Mouse (Mus musculus) heart, postnatal 4 days (tissue): ENCODE results near the gene Abhd6. TPM values are rescaled to one million over a fixed set of nuclear protein-coding genes. Genes with fewer than 3 reads are reported as not detected.
A peak's percentile ranks its signal among the peaks of the same experiment; 100 is the strongest.

Experiments
- DNase-seq: peaks from one replicate; pipeline ENCODE4 v3.0.0; 2021
- total RNA-seq, 2 experiments: library from RNA; stranded (reverse); gene quantifications; 2 replicates each; pipeline ENCODE4 v1.2.3; 2021

Abhd6 gene
- 1 to 10 TPM; 5.1 to 5.8 TPM for total RNA-seq

DNA sequence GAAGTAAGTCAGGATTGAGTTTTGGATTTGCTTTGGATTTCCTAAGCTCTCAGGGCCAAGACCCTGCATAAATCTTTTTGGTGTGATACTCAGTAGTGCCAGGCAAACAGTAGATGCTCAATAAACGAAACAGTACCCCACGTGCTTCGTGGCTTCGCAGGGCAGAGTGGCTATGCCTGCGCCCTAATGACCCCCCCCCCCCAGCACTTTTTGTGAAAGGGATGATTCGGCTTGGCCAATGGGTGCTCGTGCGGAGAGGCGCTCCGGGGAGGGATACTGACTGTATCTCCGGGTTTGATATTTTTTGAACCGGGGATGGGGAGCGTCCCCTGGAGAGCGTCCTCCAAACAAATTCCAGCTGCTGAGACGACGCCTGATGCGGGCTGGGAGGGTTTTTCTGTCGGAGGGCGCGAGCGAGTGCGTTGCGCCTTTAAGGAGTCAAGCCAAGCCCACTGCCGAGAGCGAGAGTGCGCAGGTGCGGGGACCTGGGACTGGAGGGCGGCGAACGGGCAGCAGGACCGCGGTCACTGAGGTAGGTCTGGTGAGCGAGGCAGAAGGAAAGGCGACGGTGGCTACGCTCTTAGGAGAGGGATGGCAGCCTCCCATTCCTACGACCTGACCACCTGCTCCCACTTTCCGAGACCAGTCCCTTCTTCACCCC, at the start of gene Abhd6:
Gene Abhd6 (plus strand): TSS at position 471 of the 661 bp plus-strand sequence.
- DNase-seq = peak; percentile 88

- peak; percentile 25 for DNase-seq
Measured at GRCm38 (mm10) chr14:7954071-7954471, 48.6 kb upstream of the Abhd6 start.

DNA sequence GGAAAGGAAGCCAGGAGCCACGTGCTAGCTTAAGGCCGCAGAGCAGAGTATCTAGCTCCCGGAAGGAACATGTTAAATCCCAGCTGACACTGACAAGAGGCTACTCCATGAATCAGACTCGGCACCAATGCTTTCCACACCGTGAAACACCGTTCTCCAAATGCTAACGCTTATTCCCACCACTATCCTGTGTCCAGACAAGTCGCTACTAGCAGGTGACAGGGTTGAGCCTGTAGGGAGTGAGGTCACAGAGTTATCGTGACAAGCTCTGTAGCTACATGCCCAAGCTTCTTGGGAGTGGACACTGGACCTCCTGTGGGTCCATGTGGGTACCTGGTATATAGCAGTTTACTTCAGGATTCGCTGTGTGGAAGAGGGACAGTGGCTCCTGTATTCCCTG, 46.3 kb upstream of the Abhd6 start:
- no peak for DNase-seq

DNA sequence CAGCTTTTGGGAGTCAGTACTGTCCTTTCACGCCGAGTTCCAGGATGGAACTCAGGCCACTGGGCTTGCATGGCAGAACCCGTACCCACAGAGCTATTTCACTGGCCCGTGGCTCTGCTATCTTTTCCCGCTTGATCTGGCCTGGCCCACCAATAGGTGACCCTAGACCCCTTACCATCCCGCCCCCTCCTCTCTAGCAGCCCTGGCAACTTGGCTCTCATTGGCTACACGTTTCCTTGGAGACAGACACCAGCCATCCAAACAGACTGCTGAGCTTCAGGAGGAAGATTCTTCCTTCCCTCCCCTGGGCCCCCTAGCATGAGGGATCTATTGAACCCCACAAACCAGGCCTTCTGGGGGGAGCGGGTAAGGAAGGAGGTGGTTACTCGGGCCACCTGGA, 45.7 kb upstream of the Abhd6 start, which contains the start of gene Gm45521:
Gene Gm45521 (plus strand): TSS at position 240 of the 400 bp plus-strand sequence.
- DNase-seq = no peak

DNA sequence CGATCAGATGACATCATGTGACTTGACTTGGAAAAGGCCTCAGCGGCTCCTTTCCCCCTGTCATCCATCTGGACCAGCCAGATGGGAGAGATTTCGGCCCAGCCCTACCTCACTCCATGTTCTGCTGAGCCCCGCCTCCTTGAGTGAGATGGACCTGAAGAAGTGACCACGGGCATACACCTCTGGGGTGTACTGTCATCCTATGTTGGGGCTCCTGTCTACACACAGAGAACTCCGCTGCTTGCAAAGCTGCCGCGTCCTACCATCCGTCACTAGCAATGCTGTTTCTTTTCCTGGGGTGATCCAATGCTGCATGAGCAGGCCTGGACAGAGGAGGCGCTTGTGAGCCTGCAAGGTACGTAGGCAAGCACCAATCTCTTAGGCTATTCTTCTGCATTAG, 42.1 kb upstream of the Abhd6 start:
- peak; percentile 50 for DNase-seq

- DNase-seq = peak; percentile 69
Measured at GRCm38 (mm10) chr14:7961714-7962113, 41.0 kb upstream of the Abhd6 start.

DNA sequence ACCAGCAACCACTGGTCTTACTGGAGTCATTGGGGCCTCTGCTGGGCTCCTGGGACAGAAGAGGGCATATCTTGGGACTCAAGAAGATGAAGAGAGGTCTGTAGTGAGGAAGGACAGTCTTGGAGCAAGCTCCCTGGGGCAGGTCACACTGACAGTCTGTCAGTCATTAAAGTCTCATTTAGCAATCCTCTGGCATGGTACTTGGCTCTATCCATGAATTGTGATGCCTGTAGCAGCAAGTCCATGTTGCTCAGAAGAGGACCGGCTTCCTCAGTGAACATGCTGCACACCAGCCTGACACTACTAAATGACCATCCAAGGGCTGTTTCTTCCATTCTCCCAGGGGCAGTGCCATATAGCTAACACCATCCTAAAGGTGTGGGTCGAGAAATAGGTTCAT, 40.1 kb upstream of the Abhd6 start:
- DNase-seq = no peak

- DNase-seq = no peak
Measured at GRCm38 (mm10) chr14:7963160-7963559, 39.5 kb upstream of the Abhd6 start.

- DNase-seq = peak; percentile 82
Measured at GRCm38 (mm10) chr14:7964219-7964889, 38.3 kb upstream of the Abhd6 start.

DNA sequence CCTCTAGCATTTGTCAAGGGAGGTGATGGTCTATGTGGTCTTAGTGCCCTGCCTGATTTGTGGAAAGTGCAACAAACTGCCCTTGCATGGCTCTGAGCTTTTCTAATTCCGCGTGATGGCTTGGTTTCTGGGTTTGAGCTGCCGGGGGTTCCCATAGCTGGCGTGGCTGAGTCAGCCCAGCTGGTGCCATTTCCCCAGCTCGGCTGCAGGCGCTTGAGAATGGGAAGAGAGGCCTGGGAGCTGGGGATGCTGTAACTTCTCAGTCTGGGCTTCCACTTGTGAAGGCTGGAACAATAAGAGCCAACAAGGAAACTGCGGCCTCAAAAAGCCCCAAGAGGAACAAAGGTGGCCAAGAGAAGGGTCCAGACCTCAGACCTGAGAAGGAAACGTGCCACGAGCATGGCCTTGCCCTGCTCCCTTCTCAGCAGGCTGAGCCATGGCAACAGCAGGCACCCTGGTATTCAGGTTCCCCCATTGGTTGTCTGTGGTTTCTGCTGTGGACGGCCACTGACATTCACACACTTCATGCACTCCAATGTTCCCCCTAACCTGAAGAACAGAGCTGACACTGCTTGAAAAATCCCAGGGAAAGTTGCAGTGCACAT, 30.7 kb upstream of the Abhd6 start:
- no peak for DNase-seq

GRCm38 (mm10) chr14:7974643-7975042, 28.1 kb upstream of the Abhd6 start:
- no peak for DNase-seq

GRCm38 (mm10) chr14:7975177-7975576, 27.5 kb upstream of the Abhd6 start:
- DNase-seq = no peak

DNA sequence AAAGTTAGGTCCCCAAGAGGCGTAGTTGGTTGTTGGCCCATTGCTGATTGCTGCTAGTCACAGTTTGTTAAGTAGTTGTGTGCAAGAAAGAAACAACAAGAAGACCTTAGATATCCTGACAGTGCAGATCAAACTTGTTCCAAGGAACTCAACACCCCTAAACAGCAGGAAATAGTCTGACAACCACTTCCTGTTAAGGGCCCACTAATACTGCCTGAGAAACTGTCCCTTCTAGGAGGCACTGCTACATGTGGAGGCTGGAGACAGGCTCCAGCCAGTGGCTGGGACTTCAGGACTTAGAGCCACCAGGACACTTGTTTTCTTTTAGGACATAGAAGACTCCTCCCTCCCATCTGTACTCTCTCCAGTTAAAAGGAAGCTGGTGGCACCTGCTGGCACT, 25.2 kb upstream of the Abhd6 start:
- no peak for DNase-seq

DNA sequence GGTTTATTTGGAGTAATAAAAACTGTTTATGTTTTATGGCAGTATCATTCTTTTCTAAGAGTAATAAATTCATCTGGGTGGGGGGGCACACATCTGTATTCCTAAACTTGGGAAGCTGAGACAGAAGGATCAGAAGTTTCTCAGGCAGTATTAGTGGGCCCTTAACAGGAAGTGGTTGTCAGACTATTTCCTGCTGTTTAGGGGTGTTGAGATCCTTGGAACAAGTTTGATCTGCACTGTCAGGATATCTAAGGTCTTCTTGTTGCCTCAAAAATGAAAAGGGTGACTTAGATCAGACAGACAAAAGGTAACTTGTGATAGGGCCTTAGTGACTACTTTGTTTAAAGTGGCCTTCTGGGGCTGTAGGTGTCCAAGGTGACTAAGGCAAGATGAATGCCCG, 24.5 kb upstream of the Abhd6 start:
- no peak for DNase-seq

GRCm38 (mm10) chr14:7981226-7981625, 21.5 kb upstream of the Abhd6 start:
- no peak for DNase-seq

DNA sequence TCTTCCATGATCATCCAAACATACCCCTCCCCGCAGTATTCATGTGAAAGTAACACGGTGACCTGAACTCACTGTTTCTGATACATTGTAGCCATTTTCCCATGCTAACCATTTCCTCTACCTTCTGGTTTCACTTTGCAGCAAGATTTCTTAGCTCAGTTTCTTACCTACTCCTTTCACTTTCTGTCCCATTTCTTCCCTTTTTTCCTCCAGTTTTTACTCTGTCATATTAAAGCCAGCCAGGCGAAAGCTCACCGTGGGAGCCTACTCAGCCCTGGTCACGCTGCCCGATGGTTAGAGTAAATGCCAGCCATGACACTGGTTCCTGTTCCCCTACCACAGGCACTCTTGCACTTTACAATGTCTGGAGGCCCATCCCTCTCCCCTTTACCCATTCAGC, 15.8 kb upstream of the Abhd6 start:
- DNase-seq = no peak

GRCm38 (mm10) chr14:7989371-7989770, 13.3 kb upstream of the Abhd6 start:
- no peak for DNase-seq

- DNase-seq = no peak
Measured at GRCm38 (mm10) chr14:7989961-7990360, 12.7 kb upstream of the Abhd6 start.

DNA sequence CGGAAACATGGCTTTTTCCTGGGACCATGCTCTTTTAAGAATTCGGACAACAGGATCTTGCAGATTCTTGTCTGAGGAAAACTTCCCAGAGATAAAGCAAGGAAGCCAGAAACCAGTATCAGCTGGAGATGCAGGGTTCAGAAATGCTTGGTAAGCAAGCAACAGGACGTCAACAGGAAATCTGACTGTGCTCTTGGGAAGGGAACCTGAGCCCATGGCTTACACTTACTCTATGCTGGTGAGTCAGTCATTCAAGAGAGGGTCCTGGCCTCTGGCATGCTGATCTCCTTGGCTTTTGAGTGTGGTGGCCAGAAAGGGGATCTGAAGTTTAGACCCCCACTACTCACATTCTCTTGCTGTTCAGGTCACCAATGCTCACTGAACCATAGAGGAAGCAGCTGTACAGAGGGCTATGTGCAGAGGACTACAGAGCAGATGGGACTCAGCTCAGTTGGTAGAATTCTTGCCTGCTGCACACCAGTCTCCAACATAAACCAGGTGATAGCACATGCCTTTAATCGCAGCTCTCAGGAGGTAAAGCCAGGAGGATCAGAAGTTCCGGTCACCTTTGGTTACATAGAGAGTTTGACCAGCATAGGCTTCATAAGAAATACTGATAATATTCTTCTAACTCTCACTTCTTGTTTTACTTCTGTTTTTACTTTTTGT, 11.5 kb upstream of the Abhd6 start:
- no peak for DNase-seq

DNA sequence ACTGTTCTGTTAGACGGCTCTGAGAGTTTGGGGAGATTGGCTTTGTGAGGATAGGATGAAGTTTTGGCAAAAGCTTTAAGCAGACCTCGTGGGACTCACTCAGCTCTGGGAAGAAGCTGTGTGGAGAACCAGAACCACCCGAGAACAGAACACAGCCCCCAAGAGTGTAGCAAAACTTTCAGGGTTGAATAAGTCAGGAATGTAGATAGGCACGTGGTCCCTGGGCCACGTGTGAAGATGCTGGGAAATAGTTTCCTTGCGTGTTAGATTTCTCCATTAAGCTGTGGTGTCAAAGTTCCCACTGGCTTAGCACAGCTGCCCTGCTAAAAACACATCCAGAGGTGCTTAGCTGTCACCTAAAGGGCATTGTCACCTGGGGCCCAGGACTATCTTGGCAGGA, 10.5 kb upstream of the Abhd6 start:
- no peak for DNase-seq

- peak; percentile 74 for DNase-seq
Measured at GRCm38 (mm10) chr14:7994271-7994767, 8.4 kb upstream of the Abhd6 start, which contains the start of gene Dnase1l3. Dnase1l3 (minus strand) TSS chr14:7994573.

GRCm38 (mm10) chr14:7997255-7997696, 5.4 kb upstream of the Abhd6 start:
- peak; percentile 93 for DNase-seq

DNA sequence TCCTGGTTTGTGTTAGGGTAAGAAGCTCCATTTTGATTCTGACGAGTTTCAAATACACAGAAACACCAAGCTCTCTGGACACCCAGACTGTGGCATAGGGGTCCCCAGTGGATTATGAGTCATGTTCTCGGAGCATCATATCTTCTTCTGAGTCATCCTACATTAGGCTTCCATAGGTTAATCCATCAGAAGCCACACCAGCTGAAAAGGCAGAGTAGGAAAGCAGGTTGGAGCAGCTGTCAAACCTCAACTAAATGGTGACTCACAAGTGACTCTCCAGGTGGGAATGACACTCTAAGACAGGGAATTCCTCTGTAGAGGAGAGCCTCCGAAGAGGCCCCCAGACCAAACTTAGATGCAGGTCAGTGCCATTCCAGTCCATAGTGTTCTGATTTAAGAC, 3.7 kb upstream of the Abhd6 start:
- no peak for DNase-seq
